Mouse (Mus musculus): ENCODE data around the gene Sp8. TPM values are rescaled to one million over a fixed set of nuclear protein-coding genes. Genes with fewer than 3 reads are reported as not detected.

Gene Sp8
- total and polyA plus RNA-seq, 2 experiments from 2014 or later = 1.8 to 2.7 TPM

DNA sequence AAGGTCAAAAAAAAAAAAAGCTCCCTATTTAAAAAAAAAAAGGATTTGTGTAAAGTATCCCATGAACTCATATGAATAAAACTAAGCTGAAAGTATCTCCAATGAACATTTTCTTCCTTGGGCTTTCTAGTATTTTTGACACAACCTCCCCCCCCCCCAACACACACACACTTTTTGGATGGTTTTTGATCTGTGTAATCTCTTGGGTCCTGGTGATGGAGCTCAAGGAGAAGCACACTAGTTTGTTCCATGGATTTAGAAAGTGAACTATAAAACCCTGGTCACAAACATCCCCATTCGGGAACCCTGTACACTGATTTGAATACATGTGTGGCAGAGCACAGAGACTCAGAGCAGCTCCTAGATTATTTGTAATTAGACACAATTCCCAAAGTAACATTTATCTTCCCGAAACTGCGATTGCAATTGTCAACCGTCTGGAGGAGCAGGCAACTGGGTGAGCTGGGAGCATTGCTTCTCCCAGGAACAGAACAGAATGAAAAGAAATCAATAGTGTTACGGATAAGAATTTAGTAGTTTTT lies 4.7 kb upstream of the Sp8 start:
- Histone ChIP-seq H3K27ac (ENCODE audit: low read depth, low read length) (no peak overlapping the region), H3K27me3 (ENCODE audit: insufficient read depth, low read length) (peaks cover 82% of the 10 kb centered on the region), H3K9ac (replicated peaks; ENCODE audit: low read length, poor library complexity, severe bottlenecking) (no peak overlapping the region), H3K4me1 (ENCODE audit: insufficient read depth, low read length) (no peaks in the 10 kb centered on the region), H3K36me3 (ENCODE audit: insufficient read depth, low read length) (no peaks in the 10 kb centered on the region), H3K9me3 (ENCODE audit: low read length) (no peaks in the 10 kb centered on the region), H3K4me2 (ENCODE audit: low read depth, low read length, poor library complexity, severe bottlenecking) (no peak overlapping the region), H3K4me3 (ENCODE audit: low read depth, low read length) (no peak overlapping the region)
- WGBS = 7% methylated on average over 5 of the region's 5 CpGs
- DNase-seq (ENCODE audit: low spot score) (no peak), ATAC-seq (ENCODE audit: low FRiP score) (no peak)
- TF ChIP-seq CTCF (IDR thresholded peaks at IDR 0.05) = no peak

DNA sequence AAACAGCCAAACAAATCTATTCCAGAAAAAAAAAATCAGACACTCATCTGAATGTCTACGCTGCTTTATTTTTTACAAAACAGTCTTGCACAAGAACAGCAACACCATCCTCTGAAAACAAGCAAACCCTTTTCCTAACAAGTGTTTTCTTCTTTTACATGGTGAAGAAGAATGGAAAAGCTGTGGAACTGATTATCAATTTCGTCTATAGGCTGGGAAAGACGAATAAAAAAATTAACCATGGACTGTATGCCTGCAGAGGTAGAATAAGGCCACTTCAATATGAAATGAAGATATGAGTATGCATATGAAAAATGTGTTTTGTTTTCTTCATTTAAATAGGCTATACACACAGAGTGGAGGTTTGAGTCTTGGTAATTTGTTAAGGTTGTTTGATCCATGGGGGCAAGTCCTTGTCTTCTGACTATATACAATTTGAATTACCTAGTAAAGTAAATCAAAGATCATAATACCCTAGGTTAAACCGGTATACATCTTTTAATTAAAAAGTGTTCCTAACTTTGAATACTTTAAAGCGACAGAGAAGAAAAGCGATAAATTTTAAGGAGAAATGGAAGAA lies 4.1 kb upstream of the Sp8 start:
- Histone ChIP-seq H3K27me3 (ENCODE audit: insufficient read depth, low read length) (peaks cover 82% of the 10 kb centered on the region), H3K4me2 (ENCODE audit: low read depth, low read length, poor library complexity, severe bottlenecking) (no peak overlapping the region), H3K27ac (ENCODE audit: low read depth, low read length) (no peak overlapping the region), H3K9me3 (ENCODE audit: low read length) (no peaks in the 10 kb centered on the region), H3K4me1 (ENCODE audit: insufficient read depth, low read length) (no peaks in the 10 kb centered on the region), H3K4me3 (ENCODE audit: low read depth, low read length) (no peak overlapping the region), H3K36me3 (ENCODE audit: insufficient read depth, low read length) (no peaks in the 10 kb centered on the region), H3K9ac (replicated peaks; ENCODE audit: low read length, poor library complexity, severe bottlenecking) (no peak overlapping the region)
- ATAC-seq (ENCODE audit: low FRiP score) (no peak), DNase-seq (ENCODE audit: low spot score) (no peak)
- no peak for TF ChIP-seq CTCF (IDR thresholded peaks at IDR 0.05)
- WGBS = 16% methylated on average over 6 of the region's 6 CpGs

GRCm38 (mm10) chr12:118842671-118843411 lies 3.3 kb upstream of the Sp8 start:
- DNase-seq (ENCODE audit: low spot score) (no peak), ATAC-seq (ENCODE audit: low FRiP score) (no peak)
- Histone ChIP-seq H3K36me3 (ENCODE audit: insufficient read depth, low read length) (no peaks in the 10 kb centered on the region), H3K4me1 (ENCODE audit: insufficient read depth, low read length) (no peaks in the 10 kb centered on the region), H3K4me3 (ENCODE audit: low read depth, low read length) (no peak overlapping the region), H3K27ac (ENCODE audit: low read depth, low read length) (no peak overlapping the region), H3K4me2 (ENCODE audit: low read depth, low read length, poor library complexity, severe bottlenecking) (peak overlapping the region; percentile 24; the same call in 1 of the 2 replicates), H3K27me3 (ENCODE audit: insufficient read depth, low read length) (peaks cover 82% of the 10 kb centered on the region), H3K9ac (replicated peaks; ENCODE audit: low read length, poor library complexity, severe bottlenecking) (no peak overlapping the region), H3K9me3 (ENCODE audit: low read length) (no peaks in the 10 kb centered on the region)
- WGBS = 2% methylated on average over 33 of the region's 33 CpGs
- TF ChIP-seq CTCF (IDR thresholded peaks at IDR 0.05) = no peak

DNA sequence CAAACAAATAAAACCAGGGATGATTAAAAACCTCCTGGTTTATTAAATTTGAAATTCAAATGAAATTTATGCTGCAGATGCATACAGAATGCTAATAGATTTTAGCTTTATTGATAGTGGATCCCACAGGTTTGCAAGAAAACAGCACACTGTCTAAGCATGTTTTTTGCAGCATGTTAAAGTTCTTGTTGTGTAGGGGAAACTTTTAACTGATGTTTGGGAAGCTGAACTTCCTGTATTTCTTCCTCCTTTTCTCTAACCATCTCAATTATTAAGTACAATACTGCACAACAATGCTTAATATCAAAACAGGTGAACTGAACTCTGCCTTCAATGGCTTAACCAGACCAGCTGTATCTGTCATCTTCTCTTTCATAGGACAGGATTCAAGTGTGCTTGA lies 2.0 kb upstream of the Sp8 start:
- Histone ChIP-seq H3K27ac (ENCODE audit: low read depth, low read length) (no peak overlapping the region), H3K4me3 (ENCODE audit: low read depth, low read length) (no peak overlapping the region), H3K27me3 (ENCODE audit: insufficient read depth, low read length) (peaks cover 82% of the 10 kb centered on the region), H3K9me3 (ENCODE audit: low read length) (no peaks in the 10 kb centered on the region), H3K9ac (replicated peaks; ENCODE audit: low read length, poor library complexity, severe bottlenecking) (no peak overlapping the region), H3K36me3 (ENCODE audit: insufficient read depth, low read length) (no peaks in the 10 kb centered on the region), H3K4me1 (ENCODE audit: insufficient read depth, low read length) (no peaks in the 10 kb centered on the region), H3K4me2 (ENCODE audit: low read depth, low read length, poor library complexity, severe bottlenecking) (no peak overlapping the region)
- TF ChIP-seq CTCF (IDR thresholded peaks at IDR 0.05) = no peak
- ATAC-seq (ENCODE audit: low FRiP score) (no peak), DNase-seq (ENCODE audit: low spot score) (no peak)

- no peaks in the 10 kb centered on the region for H3K9me3 ChIP-seq (ENCODE audit: low read length)
- no peak overlapping the region for H3K27ac ChIP-seq (ENCODE audit: low read depth, low read length)
- H3K4me3 ChIP-seq (ENCODE audit: low read depth, low read length) = no peak overlapping the region
- no peak for ATAC-seq (ENCODE audit: low FRiP score)
- peaks cover 77% of the 10 kb centered on the region for H3K27me3 ChIP-seq (ENCODE audit: insufficient read depth, low read length)
- no peak for TF ChIP-seq CTCF (IDR thresholded peaks at IDR 0.05)
- no peaks in the 10 kb centered on the region for H3K36me3 ChIP-seq (ENCODE audit: insufficient read depth, low read length)
- no peak for DNase-seq (ENCODE audit: low spot score)
- H3K4me2 ChIP-seq (ENCODE audit: low read depth, low read length, poor library complexity, severe bottlenecking) = no peak overlapping the region
- H3K9ac ChIP-seq (replicated peaks; ENCODE audit: low read length, poor library complexity, severe bottlenecking) = no peak overlapping the region
- WGBS = 22% methylated on average over 3 of the region's 3 CpGs
- no peaks in the 10 kb centered on the region for H3K4me1 ChIP-seq (ENCODE audit: insufficient read depth, low read length)
Observed at GRCm38 (mm10) chr12:118844841-118845240, 1.3 kb upstream of the Sp8 start.

- TF ChIP-seq CTCF (IDR thresholded peaks at IDR 0.05) = no peak
- Histone ChIP-seq H3K4me3 (ENCODE audit: low read depth, low read length) (no peak overlapping the region), H3K9me3 (ENCODE audit: low read length) (no peaks in the 10 kb centered on the region), H3K36me3 (ENCODE audit: insufficient read depth, low read length) (no peaks in the 10 kb centered on the region), H3K4me2 (ENCODE audit: low read depth, low read length, poor library complexity, severe bottlenecking) (no peak overlapping the region), H3K27ac (ENCODE audit: low read depth, low read length) (no peak overlapping the region), H3K27me3 (ENCODE audit: insufficient read depth, low read length) (peaks cover 79% of the 10 kb centered on the region), H3K4me1 (ENCODE audit: insufficient read depth, low read length) (no peaks in the 10 kb centered on the region), H3K9ac (replicated peaks; ENCODE audit: low read length, poor library complexity, severe bottlenecking) (no peak overlapping the region)
- DNase-seq (ENCODE audit: low spot score) = no peak
- no peak for ATAC-seq (ENCODE audit: low FRiP score)
- 10% methylated on average over 3 of the region's 3 CpGs for WGBS
Observed at GRCm38 (mm10) chr12:118845351-118845750, 778 bp upstream of the Sp8 start.
